Mouse (Mus musculus): ENCODE measurements around the gene Fam120b.

- no peak for TF ChIP-seq EP300 (IDR thresholded peaks at IDR 0.05; ENCODE audit: low read depth)
- TF ChIP-seq CTCF (IDR thresholded peaks at IDR 0.05; ENCODE audit: low read depth): no peak
These were observed 12.6 kb upstream of the Fam120b start for GRCm38 (mm10) chr17:15383360-15383759.
